Mouse (Mus musculus) ES-Bruce4 (cell line): ENCODE data around the gene Soat2. TPM values are rescaled to one million over a fixed set of nuclear protein-coding genes. Genes with fewer than 3 reads are reported as not detected.
A peak's percentile ranks its signal among the peaks of the same experiment; 100 is the strongest.

ENCODE experiments used
- H3K27ac ChIP-seq: 2 replicates; pipeline ENCODE4 v1.5.1; 2012; ENCODE audit warnings: low read length, inconsistent platforms; ENCODE audit not compliant: insufficient read depth
- H3K27me3 ChIP-seq: 2 replicates; pipeline ENCODE4 v1.6.1; 2012; ENCODE audit warnings: mild to moderate bottlenecking, low read length, inconsistent platforms; ENCODE audit not compliant: control insufficient read depth, poor library complexity, insufficient read depth, severe bottlenecking
- H3K36me3 ChIP-seq: 2 replicates; pipeline ENCODE4 v1.6.1; 2012; ENCODE audit warnings: inconsistent platforms, mild to moderate bottlenecking, low read length, moderate library complexity; ENCODE audit not compliant: control insufficient read depth, poor library complexity, insufficient read depth, severe bottlenecking
- H3K4me1 ChIP-seq: one replicate; pipeline ENCODE4 v1.8.1; 2011; ENCODE audit warnings: low read length; ENCODE audit not compliant: control insufficient read depth, insufficient read depth
- H3K4me3 ChIP-seq: 2 replicates; pipeline ENCODE4 v1.5.1; 2011; ENCODE audit warnings: low read depth, mild to moderate bottlenecking, low read length
- H3K9ac ChIP-seq: 2 replicates; pipeline ENCODE4 v1.6.1; 2012; ENCODE audit warnings: low read depth, mild to moderate bottlenecking, inconsistent platforms; ENCODE audit not compliant: poor library complexity, severe bottlenecking
- H3K9me3 ChIP-seq: replicated peaks from 2 replicates; pipeline ENCODE4 v1.6.1; 2012; ENCODE audit warnings: mild to moderate bottlenecking, low read length, inconsistent platforms; ENCODE audit not compliant: control insufficient read depth, poor library complexity, insufficient read depth, severe bottlenecking
- CTCF ChIP-seq: IDR thresholded peaks from one replicate; pipeline ENCODE4 v1.8.1; 2011; ENCODE audit warnings: low read depth, low read length
- EP300 ChIP-seq: IDR thresholded peaks from 2 replicates; pipeline ENCODE4 v1.6.1; 2011; ENCODE audit warnings: low read depth, low read length; ENCODE audit not compliant: insufficient read depth
- POLR2A ChIP-seq: IDR thresholded peaks from one replicate; pipeline ENCODE4 v1.8.1; 2011; ENCODE audit warnings: low read length; ENCODE audit not compliant: insufficient read depth
- polyA plus RNA-seq: library from polyadenylated mRNA; stranded (reverse); fragments of >200 nt; gene quantifications from 2 replicates; pipeline ENCODE4 v1.2.4, GENCODE M21; 2011; ENCODE audit warnings: low read depth; ENCODE audit not compliant: missing spikeins, insufficient read depth, insufficient read length

Soat2 gene
- polyA plus RNA-seq, 1 experiment, result 0.45 TPM

GRCm38 (mm10) chr15:102103947-102104555 is 46.3 kb upstream of the Soat2 start:
- Histone ChIP-seq H3K4me1 (peaks cover 10% of the 10 kb centered on the region), H3K9ac (no peak overlapping the region), H3K27ac (no peak overlapping the region), H3K4me3 (no peak overlapping the region), H3K36me3 (no peaks in the 10 kb centered on the region), H3K9me3 (no peaks in the 10 kb centered on the region), H3K27me3 (no peaks in the 10 kb centered on the region)
- TF ChIP-seq EP300 (peak; percentile 52; the same call in 1 of the 2 replicates), POLR2A (no peak)

GRCm38 (mm10) chr15:102105360-102105759 is 45.0 kb upstream of the Soat2 start:
- no peak overlapping the region for H3K9ac ChIP-seq
- H3K9me3 ChIP-seq, result no peaks in the 10 kb centered on the region
- H3K4me3 ChIP-seq, result no peak overlapping the region
- peaks cover 10% of the 10 kb centered on the region for H3K4me1 ChIP-seq
- H3K27ac ChIP-seq, result no peak overlapping the region
- H3K36me3 ChIP-seq, result no peaks in the 10 kb centered on the region
- no peak for TF ChIP-seq POLR2A
- no peak for TF ChIP-seq EP300
- no peak for TF ChIP-seq CTCF
- no peaks in the 10 kb centered on the region for H3K27me3 ChIP-seq

GRCm38 (mm10) chr15:102105764-102106730 is 44.3 kb upstream of the Soat2 start:
- H3K4me3 ChIP-seq, result peak overlapping the region; percentile 71
- no peaks in the 10 kb centered on the region for H3K36me3 ChIP-seq
- H3K4me1 ChIP-seq, result peaks cover 10% of the 10 kb centered on the region
- no peak overlapping the region for H3K27ac ChIP-seq
- H3K9ac ChIP-seq, result no peak overlapping the region
- H3K27me3 ChIP-seq, result no peaks in the 10 kb centered on the region
- TF ChIP-seq CTCF (peak; percentile 24), POLR2A (no peak)
- H3K9me3 ChIP-seq, result no peaks in the 10 kb centered on the region

- H3K27me3 ChIP-seq, result no peaks in the 10 kb centered on the region
- peak overlapping the region; percentile 20; the same call in 1 of the 2 replicates for H3K9ac ChIP-seq
- no peak overlapping the region for H3K27ac ChIP-seq
- no peaks in the 10 kb centered on the region for H3K9me3 ChIP-seq
- H3K4me3 ChIP-seq, result peak overlapping the region; percentile 71
- H3K36me3 ChIP-seq, result no peaks in the 10 kb centered on the region
- H3K4me1 ChIP-seq, result peaks cover 10% of the 10 kb centered on the region
- TF ChIP-seq POLR2A, result no peak
- no peak for TF ChIP-seq CTCF
- TF ChIP-seq EP300, result no peak
Measured at GRCm38 (mm10) chr15:102106754-102107456, 43.4 kb upstream of the Soat2 start.

GRCm38 (mm10) chr15:102107689-102108573 is 42.4 kb upstream of the Soat2 start:
- TF ChIP-seq POLR2A, result no peak
- TF ChIP-seq CTCF, result peak; percentile 63
- no peak for TF ChIP-seq EP300
- Histone ChIP-seq H3K4me3 (no peak overlapping the region), H3K27me3 (no peaks in the 10 kb centered on the region), H3K36me3 (no peaks in the 10 kb centered on the region), H3K27ac (no peak overlapping the region), H3K9ac (no peak overlapping the region), H3K9me3 (no peaks in the 10 kb centered on the region), H3K4me1 (peaks cover 8% of the 10 kb centered on the region)
